Mouse (Mus musculus): ENCODE results near the gene Gls. TPM values are rescaled to one million over a fixed set of nuclear protein-coding genes. Genes with fewer than 3 reads are reported as not detected.

The Gls gene
- polyA plus RNA-seq, 1 experiment from 2014 or later: 4.7 TPM

DNA sequence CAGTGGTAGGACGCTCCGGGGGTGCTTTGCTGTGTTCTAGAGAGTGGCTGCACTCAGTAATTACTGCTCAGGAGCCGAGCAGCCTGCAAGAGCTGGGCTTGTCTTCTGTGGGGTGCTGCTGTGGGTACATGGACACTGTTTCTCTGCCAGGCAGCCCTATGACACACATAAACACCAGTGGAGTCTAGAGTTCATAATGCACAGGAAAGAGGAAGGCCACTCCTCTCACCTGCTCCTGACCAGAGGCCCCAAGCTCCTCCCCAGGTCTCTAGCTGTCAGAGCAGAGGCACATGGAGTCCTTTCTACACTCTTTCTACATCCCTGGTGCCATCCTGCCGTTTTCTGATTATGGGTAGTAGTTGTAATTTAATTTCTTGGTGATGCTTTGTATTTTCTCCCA, 90.9 kb downstream of the Gls start:
- DNase-seq: no peak
- TF ChIP-seq EP300 (IDR thresholded peaks at IDR 0.05; ENCODE audit: low read depth): no peak
- TF ChIP-seq CTCF (IDR thresholded peaks at IDR 0.05; ENCODE audit: low read depth): no peak
- H3K4me1 ChIP-seq (ENCODE audit: insufficient read depth): no peaks in the 10 kb centered on the region
- peak overlapping the region; percentile 22; the same call in 1 of the 2 replicates for H3K27ac ChIP-seq (ENCODE audit: low read depth)
- no peak overlapping the region for H3K4me3 ChIP-seq (ENCODE audit: low read depth, low read length)
- H3K27me3 ChIP-seq (ENCODE audit: insufficient read depth, low read length): no peaks in the 10 kb centered on the region
- WGBS (ENCODE audit: insufficient replicate concordance): 82% methylated on average over 4 of the region's 4 CpGs
- H3K36me3 ChIP-seq (replicated peaks; ENCODE audit: insufficient read depth, low read length): peaks cover 94% of the 10 kb centered on the region
- ATAC-seq: no peak
- H3K4me2 ChIP-seq (ENCODE audit: low read depth, low read length): no peak overlapping the region
- no peak overlapping the region for H3K9ac ChIP-seq (replicated peaks)
- no peaks in the 10 kb centered on the region for H3K9me3 ChIP-seq (ENCODE audit: low read length)

DNA sequence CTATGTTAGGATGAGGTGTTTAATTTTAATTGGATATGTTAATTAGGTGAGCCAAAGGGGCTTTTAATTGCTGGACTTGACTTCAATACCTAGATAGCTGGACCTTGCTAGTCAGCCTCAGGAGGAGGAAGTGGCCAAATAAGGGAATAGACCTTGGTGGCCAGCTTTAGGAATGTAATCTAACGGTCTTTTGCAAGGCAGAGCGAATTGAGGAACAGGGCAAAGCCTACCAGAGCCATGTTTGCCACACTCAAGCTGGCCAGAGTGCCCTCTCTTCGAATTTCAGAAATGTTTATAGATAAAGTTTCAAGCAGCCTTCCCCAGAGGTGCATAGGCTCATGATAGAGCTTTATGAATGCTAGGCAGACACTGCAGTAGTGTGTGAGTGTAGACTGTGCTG, 91.5 kb downstream of the Gls start:
- DNase-seq: no peak
- Histone ChIP-seq H3K9ac (replicated peaks) (no peak overlapping the region), H3K4me1 (ENCODE audit: insufficient read depth) (no peaks in the 10 kb centered on the region), H3K9me3 (ENCODE audit: low read length) (no peaks in the 10 kb centered on the region), H3K27ac (ENCODE audit: low read depth) (peak overlapping the region; percentile 22; the same call in 1 of the 2 replicates), H3K4me2 (ENCODE audit: low read depth, low read length) (no peak overlapping the region), H3K4me3 (ENCODE audit: low read depth, low read length) (no peak overlapping the region), H3K36me3 (replicated peaks; ENCODE audit: insufficient read depth, low read length) (peaks cover 94% of the 10 kb centered on the region), H3K27me3 (ENCODE audit: insufficient read depth, low read length) (no peaks in the 10 kb centered on the region)
- no peak for ATAC-seq
- TF ChIP-seq EP300 (IDR thresholded peaks at IDR 0.05; ENCODE audit: low read depth) (no peak), CTCF (IDR thresholded peaks at IDR 0.05; ENCODE audit: low read depth) (no peak)
- WGBS (ENCODE audit: insufficient replicate concordance): 50% methylated on average over 3 of the region's 3 CpGs

DNA sequence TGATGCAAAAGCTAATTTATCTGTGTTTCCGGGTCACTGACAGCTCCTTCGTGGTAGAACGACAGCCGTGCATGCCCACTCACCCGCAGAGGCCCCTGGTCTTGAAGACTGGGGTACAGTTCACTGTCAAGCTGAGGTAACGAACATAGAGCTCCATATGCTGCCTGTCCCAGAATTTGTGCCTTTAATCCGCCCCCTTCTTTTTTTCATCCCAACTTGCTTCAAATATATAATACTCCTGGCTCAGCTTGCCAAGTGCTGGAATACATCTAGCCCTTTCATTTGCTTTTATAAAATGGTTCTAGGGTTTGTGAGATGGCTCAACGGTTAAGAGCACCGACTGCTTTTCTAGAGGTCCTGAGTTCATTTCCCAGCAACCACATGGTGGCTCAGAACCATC, 92.5 kb downstream of the Gls start:
- Histone ChIP-seq H3K27ac (ENCODE audit: low read depth) (no peak overlapping the region), H3K36me3 (replicated peaks; ENCODE audit: insufficient read depth, low read length) (peaks cover 95% of the 10 kb centered on the region), H3K27me3 (ENCODE audit: insufficient read depth, low read length) (no peaks in the 10 kb centered on the region), H3K4me2 (ENCODE audit: low read depth, low read length) (no peak overlapping the region), H3K9ac (replicated peaks) (no peak overlapping the region), H3K4me3 (ENCODE audit: low read depth, low read length) (no peak overlapping the region), H3K4me1 (ENCODE audit: insufficient read depth) (no peaks in the 10 kb centered on the region), H3K9me3 (ENCODE audit: low read length) (no peaks in the 10 kb centered on the region)
- 90% methylated on average over 9 of the region's 9 CpGs for WGBS (ENCODE audit: insufficient replicate concordance)
- DNase-seq (no peak), ATAC-seq (no peak)
- no peak for TF ChIP-seq EP300 (IDR thresholded peaks at IDR 0.05; ENCODE audit: low read depth)
- no peak for TF ChIP-seq CTCF (IDR thresholded peaks at IDR 0.05; ENCODE audit: low read depth)

DNA sequence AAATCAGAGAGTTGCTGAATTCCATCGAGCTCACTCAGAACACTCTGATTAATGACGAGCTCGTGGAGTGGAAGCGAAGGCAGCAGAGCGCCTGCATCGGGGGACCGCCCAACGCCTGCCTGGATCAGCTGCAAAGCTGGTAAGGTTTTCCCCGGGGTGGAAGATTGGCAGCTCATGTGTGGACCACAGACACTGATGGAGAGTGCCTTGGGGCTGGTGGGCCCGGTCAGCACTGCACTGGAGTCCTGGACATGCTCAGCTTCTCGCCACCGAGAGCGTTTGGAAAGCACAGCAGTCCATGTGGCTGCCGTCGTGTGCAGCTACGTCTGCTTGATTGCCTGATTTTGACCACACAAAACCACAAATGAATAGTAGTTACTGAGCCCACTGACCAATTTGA, 95.7 kb downstream of the Gls start:
- WGBS (ENCODE audit: insufficient replicate concordance): 88% methylated on average over 16 of the region's 16 CpGs
- no peak for TF ChIP-seq CTCF (IDR thresholded peaks at IDR 0.05; ENCODE audit: low read depth)
- no peak for TF ChIP-seq EP300 (IDR thresholded peaks at IDR 0.05; ENCODE audit: low read depth)
- H3K36me3 ChIP-seq (replicated peaks; ENCODE audit: insufficient read depth, low read length): peaks cover 92% of the 10 kb centered on the region
- H3K27me3 ChIP-seq (ENCODE audit: insufficient read depth, low read length): no peaks in the 10 kb centered on the region
- no peak overlapping the region for H3K9ac ChIP-seq (replicated peaks)
- H3K9me3 ChIP-seq (ENCODE audit: low read length): no peaks in the 10 kb centered on the region
- ATAC-seq (no peak), DNase-seq (no peak)
- H3K4me3 ChIP-seq (ENCODE audit: low read depth, low read length): no peak overlapping the region
- no peak overlapping the region for H3K4me2 ChIP-seq (ENCODE audit: low read depth, low read length)
- no peak overlapping the region for H3K27ac ChIP-seq (ENCODE audit: low read depth)
- H3K4me1 ChIP-seq (ENCODE audit: insufficient read depth): no peaks in the 10 kb centered on the region

DNA sequence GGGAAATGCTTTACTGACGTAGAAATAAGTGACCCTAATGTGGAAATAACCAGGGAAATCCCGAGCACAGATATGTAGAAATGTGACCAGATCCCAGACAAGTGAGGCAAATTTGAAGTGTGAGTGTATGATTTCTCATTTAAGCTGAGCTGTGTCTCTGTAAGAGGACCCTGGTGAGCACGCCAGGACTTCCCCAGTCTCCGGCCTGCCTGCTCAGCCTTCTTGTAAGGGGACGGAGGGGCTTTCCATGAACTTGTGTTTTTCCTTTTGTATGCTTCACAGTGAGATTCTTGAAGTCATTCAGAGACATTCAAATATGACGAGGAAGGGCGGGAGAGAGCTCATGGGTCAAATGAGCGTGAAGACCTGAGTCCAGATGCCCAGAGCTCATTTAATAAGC, 99.8 kb downstream of the Gls start:
- Histone ChIP-seq H3K4me1 (ENCODE audit: insufficient read depth) (no peaks in the 10 kb centered on the region), H3K4me3 (ENCODE audit: low read depth, low read length) (no peak overlapping the region), H3K36me3 (replicated peaks; ENCODE audit: insufficient read depth, low read length) (peaks cover 93% of the 10 kb centered on the region), H3K9me3 (ENCODE audit: low read length) (no peaks in the 10 kb centered on the region), H3K4me2 (ENCODE audit: low read depth, low read length) (no peak overlapping the region), H3K27ac (ENCODE audit: low read depth) (no peak overlapping the region), H3K9ac (replicated peaks) (no peak overlapping the region), H3K27me3 (ENCODE audit: insufficient read depth, low read length) (no peaks in the 10 kb centered on the region)
- no peak for ATAC-seq
- TF ChIP-seq CTCF (IDR thresholded peaks at IDR 0.05; ENCODE audit: low read depth) (no peak), EP300 (IDR thresholded peaks at IDR 0.05; ENCODE audit: low read depth) (no peak)
- 91% methylated on average over 8 of the region's 8 CpGs for WGBS (ENCODE audit: insufficient replicate concordance)
- no peak for DNase-seq

DNA sequence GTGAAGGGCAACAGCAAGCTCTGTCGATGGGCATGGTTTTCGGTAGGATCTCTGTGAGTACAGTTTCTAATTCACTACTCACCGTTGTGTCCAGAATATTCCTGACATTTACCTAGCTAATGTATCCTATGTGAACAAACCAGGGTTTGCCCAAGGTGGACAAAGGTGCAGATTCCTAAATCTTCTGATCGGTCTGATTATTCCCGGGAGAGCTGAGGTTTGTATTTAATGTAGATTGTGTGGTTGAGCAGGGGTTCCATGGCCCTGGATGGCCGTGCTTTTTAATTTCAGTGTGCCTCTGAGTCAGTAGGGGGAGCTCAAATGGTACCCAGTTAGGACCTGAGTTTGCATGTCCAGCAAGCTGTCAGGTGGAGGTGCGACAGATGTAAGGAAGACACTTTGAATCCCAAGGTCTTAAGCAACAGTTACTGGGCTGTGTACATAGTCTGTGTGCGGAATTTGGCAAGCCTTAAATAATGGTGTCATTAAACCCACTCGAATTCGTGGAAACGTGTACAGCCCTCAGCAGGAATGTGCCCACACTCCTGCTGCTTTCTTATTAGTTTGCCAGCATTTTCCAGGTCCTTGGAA, 101.2 kb downstream of the Gls start:
- no peak for TF ChIP-seq EP300 (IDR thresholded peaks at IDR 0.05; ENCODE audit: low read depth)
- TF ChIP-seq CTCF (IDR thresholded peaks at IDR 0.05; ENCODE audit: low read depth): peak; percentile 18; the same call in 1 of the 2 replicates
- no peaks in the 10 kb centered on the region for H3K4me1 ChIP-seq (ENCODE audit: insufficient read depth)
- 83% methylated on average over 11 of the region's 11 CpGs for WGBS (ENCODE audit: insufficient replicate concordance)
- H3K9me3 ChIP-seq (ENCODE audit: low read length): no peaks in the 10 kb centered on the region
- no peaks in the 10 kb centered on the region for H3K27me3 ChIP-seq (ENCODE audit: insufficient read depth, low read length)
- DNase-seq: no peak
- no peak overlapping the region for H3K9ac ChIP-seq (replicated peaks)
- H3K4me2 ChIP-seq (ENCODE audit: low read depth, low read length): no peak overlapping the region
- no peak for ATAC-seq
- H3K27ac ChIP-seq (ENCODE audit: low read depth): no peak overlapping the region
- no peak overlapping the region for H3K4me3 ChIP-seq (ENCODE audit: low read depth, low read length)
- peaks cover 86% of the 10 kb centered on the region for H3K36me3 ChIP-seq (replicated peaks; ENCODE audit: insufficient read depth, low read length)
